Mouse (Mus musculus): Measurements from ENCODE around the gene Dbil5.
"Not testable (repeated sequence)": the region's sequence is repeated elsewhere in the genome, so short reads cannot be mapped to it uniquely, and the experiment has no call there.

Gene Dbil5

DNA sequence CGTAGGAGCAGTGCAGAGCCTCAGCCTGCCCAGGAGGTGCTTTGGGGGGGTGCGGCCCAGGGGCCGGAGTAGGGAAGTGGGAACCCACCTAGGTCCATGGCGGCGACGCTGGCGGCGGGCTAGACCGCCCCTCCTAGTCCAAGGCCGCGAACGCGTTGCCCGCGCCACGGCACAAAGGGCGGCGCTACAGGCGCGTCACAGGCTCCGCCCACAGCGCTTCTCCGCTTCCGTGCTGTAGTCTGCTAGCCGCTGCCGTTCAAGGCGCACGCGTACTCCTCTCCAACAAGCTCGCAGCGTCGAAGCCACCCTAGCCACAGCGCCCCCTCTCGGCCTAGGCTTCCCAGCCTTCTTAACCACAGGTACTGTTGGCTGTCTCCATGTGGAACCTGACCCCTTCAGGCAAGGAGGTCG, at the start of gene Dbil5, which contains the start of gene Gemin4:
Gene Dbil5, plus strand, starts transcription at position 219 of the 411 bp plus-strand sequence.
Gene Gemin4, minus strand, starts transcription at position 275 of the 411 bp plus-strand sequence.
- peak; percentile 98 for DNase-seq

GRCm38 (mm10) chr11:76168976-76169375, 48.4 kb upstream of the Dbil5 start:
- no peak for DNase-seq

- no peak for DNase-seq
Measured at GRCm38 (mm10) chr11:76170207-76170606, 47.2 kb upstream of the Dbil5 start.

DNA sequence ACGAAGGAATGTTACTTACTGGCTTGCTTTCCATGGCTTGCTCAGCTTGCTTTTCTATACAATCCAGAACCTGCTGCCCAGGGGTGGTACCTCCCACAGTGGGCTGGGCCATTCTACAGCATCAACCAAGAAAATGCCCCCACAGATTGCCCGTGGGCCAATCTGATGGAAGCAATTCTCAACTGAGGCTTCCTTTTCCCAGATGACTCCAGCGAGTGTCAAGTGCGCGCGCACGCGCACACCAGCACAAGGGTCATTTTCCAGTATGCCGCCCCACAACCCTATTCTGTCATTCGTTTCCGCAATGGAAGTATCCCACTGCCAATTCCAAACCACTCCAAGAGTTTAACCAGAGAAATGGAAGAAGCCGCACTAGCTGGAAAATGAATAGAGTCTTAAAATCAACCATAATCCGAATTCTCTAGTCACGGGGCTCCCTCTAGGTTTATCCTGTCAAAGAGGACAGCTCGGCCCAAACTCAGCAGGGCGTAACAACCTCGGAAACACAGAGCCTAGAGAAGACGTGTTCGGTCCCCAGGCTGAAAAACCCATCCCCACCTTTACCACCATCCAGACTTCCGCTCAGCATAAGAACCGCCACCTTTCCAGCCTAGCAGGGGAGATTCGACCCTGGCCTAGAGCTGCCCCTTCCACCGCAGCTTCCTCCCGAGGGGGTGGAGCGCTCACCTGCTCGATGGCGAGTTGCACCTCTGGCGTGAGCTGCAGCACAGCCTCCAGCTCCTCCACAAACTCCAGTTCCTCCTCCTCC, 38.5 kb upstream of the Dbil5 start:
- peak; percentile 54 for DNase-seq

- peak; percentile 92 for DNase-seq
Measured at GRCm38 (mm10) chr11:76179495-76180145, 37.8 kb upstream of the Dbil5 start, which contains the start of the genes Vps53 and Fam57a. Gene Vps53, minus strand, starts transcription at chr11:76179647. Gene Fam57a, plus strand, starts transcription at chr11:76179671.

DNA sequence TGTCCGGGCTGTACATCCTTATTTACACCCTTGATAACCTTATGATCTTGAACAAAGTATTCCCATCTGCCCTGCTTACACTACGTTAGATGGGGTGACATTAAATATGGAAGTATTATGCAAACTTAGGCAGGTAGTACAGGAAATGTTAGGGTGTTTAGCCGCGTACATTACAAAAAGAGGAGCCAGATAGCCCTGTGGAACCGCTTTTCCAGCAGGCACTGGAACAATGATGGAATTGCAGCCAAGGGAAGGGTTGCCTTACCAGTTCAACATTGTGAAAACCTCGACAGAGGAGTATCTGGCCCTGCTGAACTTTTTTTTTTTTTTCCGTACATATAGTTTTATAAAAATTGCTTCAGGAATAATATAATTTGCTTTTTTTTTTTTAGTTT, 37.3 kb upstream of the Dbil5 start:
- peak; percentile 19 for DNase-seq

- DNase-seq = no peak
Measured at GRCm38 (mm10) chr11:76183745-76184144, 33.7 kb upstream of the Dbil5 start.

GRCm38 (mm10) chr11:76186908-76187307, 30.5 kb upstream of the Dbil5 start:
- DNase-seq = no peak

GRCm38 (mm10) chr11:76196275-76196976, 21.0 kb upstream of the Dbil5 start:
- no peak for DNase-seq

DNA sequence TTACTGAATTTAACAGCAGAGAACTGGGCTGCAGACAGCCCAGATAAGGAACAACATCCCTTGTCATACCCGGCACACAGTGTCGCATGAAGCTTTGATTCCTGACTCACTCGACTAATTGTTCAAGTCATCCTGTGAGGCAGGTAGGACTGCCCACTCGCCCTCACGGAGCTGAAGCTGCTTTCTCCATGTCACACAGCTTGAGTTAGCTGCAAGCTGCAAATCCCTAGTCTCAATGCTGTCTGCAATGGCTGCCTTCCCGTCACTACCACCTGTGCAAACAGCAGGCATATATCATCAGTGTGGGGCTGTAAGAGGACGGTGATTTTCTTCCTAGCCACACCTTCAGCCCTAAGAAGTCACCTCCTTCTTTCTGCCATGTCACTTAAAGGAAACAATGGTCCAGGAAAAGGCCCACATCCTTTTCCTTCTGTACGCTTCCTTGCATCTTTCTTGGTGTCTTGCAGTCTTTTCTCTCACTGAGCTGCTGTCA, 20.4 kb upstream of the Dbil5 start:
- no peak for DNase-seq

- DNase-seq = peak; percentile 92
Measured at GRCm38 (mm10) chr11:76201761-76202674, 15.4 kb upstream of the Dbil5 start.

- no peak for DNase-seq
Measured at GRCm38 (mm10) chr11:76206793-76207192, 10.6 kb upstream of the Dbil5 start.

- no peak for DNase-seq
Measured at GRCm38 (mm10) chr11:76210228-76210985, 7.0 kb upstream of the Dbil5 start.

GRCm38 (mm10) chr11:76211595-76211994, 5.8 kb upstream of the Dbil5 start:
- DNase-seq = not testable (repeated sequence)

DNA sequence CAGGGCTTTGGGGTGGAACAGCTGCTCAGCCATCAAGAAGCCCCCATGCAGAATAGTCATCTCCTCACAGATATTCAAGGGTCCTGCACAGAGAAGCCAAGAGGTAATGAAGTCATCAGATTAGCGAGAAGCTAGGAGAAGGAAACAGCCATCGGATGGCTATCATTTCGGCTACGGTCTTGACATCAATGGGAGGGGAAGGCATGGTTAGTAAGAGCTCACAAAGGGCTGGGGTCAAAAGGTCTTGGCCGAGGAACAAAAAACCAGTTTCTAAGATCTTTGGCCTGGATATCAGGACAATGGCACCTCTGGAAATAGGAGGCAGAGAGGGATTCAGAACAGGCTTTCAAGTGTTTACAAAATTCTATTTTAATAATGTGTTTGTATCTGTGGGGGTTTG, 3.6 kb upstream of the Dbil5 start:
- DNase-seq = no peak

GRCm38 (mm10) chr11:76215011-76215410, 2.4 kb upstream of the Dbil5 start:
- DNase-seq = no peak

DNA sequence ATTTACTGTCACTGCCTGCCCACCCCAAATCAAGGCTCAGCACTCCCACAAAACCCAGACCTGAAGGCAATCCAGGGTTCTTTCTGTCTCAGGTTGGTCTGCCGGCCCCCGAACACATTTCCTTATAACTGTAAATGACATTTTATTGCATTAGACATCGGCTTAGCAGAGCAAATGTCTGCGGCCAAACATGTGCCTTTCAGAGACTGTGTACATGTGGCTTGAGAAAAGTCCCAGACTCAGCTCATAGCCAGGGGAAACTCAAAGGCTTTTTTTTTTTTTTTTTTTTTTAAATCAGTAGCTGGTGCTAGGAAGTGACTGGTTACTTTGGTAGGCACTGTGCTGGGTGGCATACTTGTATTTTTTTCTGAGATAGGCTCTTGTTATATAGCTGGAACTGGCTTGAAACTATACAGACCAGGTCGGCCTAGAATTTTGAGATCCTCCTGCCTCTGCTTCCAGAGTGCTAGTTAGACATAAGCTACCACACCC, 1.3 kb upstream of the Dbil5 start:
- no peak for DNase-seq

DNA sequence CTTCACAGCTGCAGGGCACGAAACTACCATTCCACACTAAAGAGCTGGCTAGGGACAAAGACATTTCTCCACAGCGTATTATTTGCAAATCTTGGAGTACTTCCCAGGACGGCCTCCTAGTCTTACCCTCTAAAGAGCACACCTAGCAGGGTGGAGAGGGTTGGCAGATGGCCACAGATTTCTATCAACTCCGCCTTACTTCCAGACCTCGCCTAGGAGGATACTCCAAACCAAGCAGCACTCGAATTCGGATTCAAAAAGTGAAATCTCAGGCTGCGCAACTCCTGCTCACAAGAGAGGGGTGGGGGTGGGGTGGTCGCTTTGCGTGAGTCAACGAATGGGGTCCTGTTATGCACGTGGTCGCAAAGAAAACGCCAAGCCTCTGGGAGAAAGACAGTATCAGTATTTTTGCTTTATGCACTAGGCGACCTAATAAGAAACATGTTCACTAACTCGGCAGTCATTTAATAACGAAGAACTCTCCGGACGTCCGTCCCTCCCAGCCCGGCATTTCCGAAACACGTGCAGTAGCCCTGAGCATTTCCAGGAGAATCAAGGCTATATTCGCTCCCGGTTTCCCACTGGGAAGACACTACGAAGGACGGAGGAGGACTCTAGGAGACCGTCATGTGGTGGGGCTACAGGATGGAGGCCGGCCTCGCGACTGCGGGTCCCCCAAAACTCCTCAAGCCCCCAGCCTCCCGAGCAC, 573 bp upstream of the Dbil5 start:
- peak; percentile 82 for DNase-seq

GRCm38 (mm10) chr11:76224631-76225030, 7.2 kb downstream of the Dbil5 start:
- no peak for DNase-seq

DNA sequence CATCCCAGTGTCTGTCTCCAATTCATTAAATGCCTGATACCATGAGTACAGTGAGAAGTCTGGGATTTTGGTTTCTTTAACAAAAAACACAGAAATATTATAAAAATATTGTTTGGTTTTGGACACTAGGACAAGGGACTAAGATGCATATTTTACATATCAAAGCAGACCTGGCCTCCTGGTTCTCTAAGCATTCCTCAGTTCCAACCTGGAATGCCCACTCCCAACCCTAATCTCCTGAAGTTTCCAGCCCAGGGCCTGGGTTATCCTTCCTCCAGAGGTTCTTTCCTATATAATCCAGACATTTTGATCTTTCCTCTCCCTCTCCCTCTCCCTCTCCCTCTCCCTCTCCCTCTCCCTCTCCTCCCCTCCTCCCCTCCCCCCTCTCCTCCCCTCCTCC, 7.6 kb downstream of the Dbil5 start:
- DNase-seq = no peak

- no peak for DNase-seq
Measured at GRCm38 (mm10) chr11:76236136-76236535, 18.7 kb downstream of the Dbil5 start.
